Mouse (Mus musculus) testis, postnatal 10 days (tissue): ENCODE measurements around the gene Mrgprx1.

Experiments used
- DNase-seq: peaks from one replicate; pipeline ENCODE4 v3.0.0; 2021; ENCODE audit warnings: low spot score

The Mrgprx1 gene

DNA sequence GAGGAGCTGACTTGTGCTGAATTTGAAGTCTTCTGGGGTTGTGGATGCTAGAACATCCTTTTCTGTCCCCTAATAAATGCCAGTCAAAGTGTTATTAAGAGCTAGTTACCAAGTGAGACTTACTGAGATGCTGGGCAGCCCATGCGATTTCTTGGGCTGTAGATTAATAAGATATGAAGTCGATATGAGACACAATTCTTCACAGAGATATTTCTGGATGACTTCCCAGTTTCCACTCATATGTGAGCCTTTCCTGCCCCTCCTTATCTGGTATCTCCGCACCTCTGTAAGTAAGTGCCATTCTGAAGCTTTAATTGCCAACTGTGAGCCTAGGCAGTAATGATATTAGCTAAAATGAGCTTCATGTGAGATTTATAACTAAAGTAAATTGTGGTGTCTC is at the start of gene Mrgprx1:
Gene Mrgprx1 (minus strand): TSS at position 101 of the 400 bp plus-strand sequence.
- no peak for DNase-seq

GRCm38 (mm10) chr7:48075521-48075920 is 48.1 kb upstream of the Mrgprx1 start:
- no peak for DNase-seq

- no peak for DNase-seq
These were observed 19.2 kb upstream of the Mrgprx1 start for GRCm38 (mm10) chr7:48046475-48047185.

DNA sequence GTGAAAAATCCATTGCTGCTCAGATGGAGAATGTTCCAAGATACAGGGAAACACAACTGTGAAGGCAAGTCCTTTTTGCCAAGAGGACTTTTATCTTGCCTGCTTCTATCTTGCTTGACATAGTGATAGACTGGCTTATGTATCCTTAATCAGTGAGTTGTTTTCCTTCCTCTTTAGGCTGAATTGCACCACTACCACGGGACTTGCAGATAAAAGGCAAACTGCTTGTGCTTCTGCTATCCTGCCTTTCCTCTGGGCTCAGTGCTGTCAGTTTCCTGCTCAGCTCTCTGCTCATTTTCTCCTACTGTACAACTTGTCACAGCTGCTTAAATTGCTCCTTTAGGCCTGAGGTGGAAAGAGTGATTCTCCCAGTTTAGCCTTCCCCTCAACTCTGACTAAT is 16.6 kb upstream of the Mrgprx1 start:
- no peak for DNase-seq

- no peak for DNase-seq
These were observed 9.5 kb downstream of the Mrgprx1 start for GRCm38 (mm10) chr7:48017874-48018273.

DNA sequence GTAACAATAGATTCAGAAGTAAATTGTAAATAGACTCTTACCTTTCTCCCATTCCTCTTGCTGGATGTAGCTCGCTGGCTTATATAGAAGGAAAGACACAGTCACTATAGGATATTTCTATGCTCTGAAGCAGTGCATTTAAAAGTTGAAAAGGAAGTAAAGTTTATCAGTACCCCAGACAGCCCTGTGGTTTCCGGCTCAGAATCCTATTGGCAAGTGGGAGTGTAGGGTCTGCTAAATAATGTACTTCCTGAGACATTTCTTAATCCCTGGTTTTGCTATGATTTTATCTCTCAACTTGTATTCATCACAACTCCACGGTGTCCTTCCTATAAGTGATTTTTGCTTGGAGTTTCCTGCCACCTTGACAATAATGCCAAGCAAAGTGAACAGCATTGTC is 31.7 kb downstream of the Mrgprx1 start:
- DNase-seq, result no peak

DNA sequence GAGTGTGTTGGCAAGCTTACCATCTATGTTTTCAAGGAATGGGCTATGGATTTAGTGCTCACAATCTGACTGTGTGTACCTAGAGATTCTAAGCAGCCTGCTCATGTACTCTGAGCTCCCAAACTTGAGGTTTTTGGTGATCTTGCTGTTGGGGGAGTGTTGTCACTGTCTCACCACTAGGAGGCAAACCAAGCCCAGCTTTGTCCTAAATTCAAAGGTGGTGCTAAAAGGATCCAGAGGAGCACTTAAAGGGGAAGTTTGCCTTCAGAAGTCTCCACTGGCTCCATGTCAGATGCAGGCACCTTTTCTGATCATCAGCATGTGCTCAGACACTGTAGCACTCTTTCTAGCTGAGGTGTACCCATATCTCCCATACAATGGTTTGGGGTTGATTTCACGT is 40.6 kb downstream of the Mrgprx1 start:
- no peak for DNase-seq

GRCm38 (mm10) chr7:47981995-47982394 is 45.4 kb downstream of the Mrgprx1 start, which contains the start of gene Mrgpra4:
Mrgpra4 (minus strand) TSS chr7:47982095.
- no peak for DNase-seq
